Mouse (Mus musculus) neutrophil, adult 5-6 weeks (primary cell): Measurements from ENCODE around the gene Il22ra1. TPM values are rescaled to one million over a fixed set of nuclear protein-coding genes. Genes with fewer than 3 reads are reported as not detected.

Experiments used
- ATAC-seq: fragments of 151-379, 151-347 bp; 2 replicates; pipeline ENCODE4 v1.8.0; 2017; ENCODE audit warnings: mild to moderate bottlenecking, moderate TSS enrichment; ENCODE audit not compliant: insufficient number of reproducible peaks, poor library complexity, low FRiP score, severe bottlenecking; ENCODE audit errors: extremely low read depth
- total RNA-seq: library from RNA; stranded (forward); fragments of 200-1000 nt; gene quantifications from 2 replicates; pipeline ENCODE4 v1.2.3, GENCODE M21; 2017

Gene Il22ra1
- total RNA-seq, result not detected in 2 replicates

DNA sequence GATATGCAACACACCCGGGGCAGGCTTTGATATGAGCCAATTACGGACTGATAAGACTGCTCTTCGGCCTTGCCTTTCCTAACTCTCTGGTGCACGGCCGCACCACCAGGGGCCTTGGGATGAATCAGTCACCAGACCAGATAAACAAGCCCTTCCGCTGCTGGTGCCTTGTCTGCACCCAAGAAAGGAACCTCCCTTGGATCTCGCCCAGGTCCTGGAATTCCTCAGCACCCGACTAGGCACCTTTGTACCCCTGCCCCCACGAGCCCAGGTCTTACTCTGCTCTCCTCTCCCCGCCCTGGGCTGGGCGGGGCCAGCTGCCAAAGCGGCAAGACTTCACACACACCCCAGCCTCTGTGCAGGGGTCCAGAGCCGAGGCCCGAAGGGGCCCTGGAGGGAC lies at the start of gene Il22ra1:
Gene Il22ra1, plus strand, starts transcription at position 356 of the 400 bp plus-strand sequence.
- no peak for ATAC-seq

DNA sequence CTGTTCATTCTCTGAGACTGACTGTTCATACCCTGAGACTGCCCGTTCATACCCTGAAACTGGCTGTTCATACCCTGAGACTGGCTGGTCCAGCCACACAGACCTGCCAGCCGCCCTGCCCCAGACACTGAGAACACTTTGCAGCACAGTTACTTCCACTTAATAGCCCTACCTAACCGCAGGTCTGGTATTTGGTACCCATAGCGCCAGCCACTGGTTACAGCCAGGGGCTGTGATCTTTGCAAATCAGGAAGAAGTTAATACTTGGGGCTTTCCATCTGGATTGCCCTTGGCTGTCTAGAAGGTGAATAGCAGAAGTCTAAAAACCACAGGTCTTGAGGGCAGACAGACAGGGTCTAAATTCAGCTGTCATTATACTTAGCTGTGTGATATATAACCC lies 48.7 kb upstream of the Il22ra1 start:
- peak; percentile 61 for ATAC-seq

DNA sequence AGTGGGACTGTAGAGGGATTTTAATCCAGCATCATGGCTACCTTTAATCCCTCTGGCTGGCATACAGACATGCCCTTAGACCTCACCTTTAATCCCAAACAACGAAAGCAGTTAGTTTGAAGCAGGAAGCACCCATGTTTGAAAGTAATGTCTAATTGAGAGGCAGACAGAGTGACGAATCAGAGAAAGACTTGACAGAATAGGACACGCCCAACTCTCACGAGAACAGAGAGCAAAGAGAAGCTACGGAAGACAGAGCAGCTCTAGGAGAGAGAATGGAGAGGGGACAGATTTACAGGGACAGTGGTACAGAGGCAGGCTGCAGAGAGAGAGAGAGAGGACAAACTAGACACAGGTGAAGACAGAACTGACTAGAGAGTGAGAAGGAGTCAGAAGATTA lies 46.2 kb upstream of the Il22ra1 start:
- ATAC-seq, result no peak

DNA sequence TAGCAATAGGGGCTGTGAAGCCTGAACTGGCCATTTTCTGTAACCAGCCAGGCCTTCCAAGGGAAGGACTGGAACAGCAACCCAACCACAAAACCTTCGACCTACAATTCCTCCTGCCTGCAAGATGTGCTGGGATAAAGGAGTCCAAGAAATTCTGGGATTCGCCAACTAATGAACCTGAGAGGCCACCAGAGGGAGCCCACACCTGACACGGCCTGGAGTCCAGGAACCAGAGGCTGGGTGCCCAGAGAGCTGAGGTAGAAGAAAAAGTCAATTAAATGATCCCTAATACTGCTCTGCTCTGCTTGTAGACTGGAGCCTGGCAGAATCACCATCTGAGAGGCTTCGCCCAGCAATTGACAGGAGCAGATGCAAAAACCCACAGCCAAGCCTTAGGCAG lies 44.4 kb upstream of the Il22ra1 start:
- no peak for ATAC-seq

DNA sequence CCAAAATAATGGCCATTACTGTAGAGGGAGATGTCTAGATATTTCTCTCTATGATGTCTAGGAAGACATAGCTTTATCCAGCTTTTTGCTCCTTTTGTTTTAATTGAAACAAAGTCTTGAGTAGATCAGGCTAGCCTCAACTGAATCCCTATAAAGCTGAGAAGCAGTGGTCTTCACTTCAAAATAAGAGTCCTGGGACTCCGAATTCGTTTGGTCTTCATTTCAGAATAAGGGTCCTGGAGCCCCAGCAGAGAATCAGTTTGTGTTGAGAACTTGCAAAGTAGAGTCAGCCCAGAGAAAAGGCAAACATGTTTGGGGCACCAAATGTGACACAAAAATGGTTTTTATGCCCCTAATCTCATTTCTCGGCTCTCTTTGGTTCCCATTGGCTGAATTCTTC lies 43.2 kb upstream of the Il22ra1 start:
- ATAC-seq, result no peak

DNA sequence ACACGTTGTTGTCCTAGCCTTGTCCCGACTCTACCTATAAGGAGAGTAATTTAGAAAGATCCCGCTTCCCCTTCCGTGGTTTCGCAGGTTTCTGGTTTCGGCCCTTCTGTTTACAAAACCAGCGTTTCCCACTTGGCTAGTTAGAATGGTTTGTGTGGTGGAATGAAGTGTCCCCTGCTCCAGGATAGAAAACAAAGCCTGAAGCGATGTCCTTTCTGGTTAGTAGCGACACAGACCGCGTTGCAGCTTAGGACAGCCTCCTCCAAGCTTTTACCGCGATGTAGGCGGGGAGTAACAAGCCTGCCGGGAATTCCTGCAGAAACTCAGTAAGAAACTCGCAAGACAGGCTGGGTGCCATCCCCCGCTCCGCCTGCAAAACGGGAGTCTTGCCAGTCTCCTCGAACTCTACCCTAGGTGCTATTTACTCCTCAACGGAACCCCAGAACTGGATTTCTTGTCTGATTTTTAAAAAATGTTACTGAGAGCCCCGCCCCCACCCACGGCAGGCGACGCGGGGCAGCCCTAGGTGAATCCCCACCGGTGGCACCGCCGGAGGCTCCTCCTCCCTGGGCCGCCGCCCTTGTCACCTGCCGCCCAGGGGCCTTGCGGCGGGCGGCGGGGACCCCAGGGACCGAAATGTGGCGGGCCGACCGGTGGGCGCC lies 41.9 kb upstream of the Il22ra1 start, which contains the start of gene Ifnlr1:
Gene Ifnlr1, plus strand, starts transcription at position 382 of the 662 bp plus-strand sequence.
- peak; percentile 45 for ATAC-seq

DNA sequence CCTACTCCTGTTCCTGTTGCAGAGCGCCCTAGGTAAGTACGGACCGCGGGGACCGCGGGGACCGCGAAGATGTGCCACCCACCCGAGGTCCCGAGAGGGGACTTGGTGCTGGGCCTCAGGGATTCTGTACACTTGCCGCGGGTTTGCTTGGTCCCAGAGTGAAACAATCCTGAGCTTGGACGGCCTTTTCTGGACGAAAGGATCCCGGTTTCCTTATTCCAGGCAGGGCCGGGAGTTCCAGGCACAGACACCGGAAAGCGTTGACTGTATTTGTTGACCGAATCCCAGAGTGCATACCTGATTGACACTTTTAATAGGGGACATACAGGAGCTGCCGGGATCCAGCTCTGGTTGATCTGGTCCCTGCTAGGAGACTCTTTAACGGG lies 41.4 kb upstream of the Il22ra1 start:
- ATAC-seq, result no peak

DNA sequence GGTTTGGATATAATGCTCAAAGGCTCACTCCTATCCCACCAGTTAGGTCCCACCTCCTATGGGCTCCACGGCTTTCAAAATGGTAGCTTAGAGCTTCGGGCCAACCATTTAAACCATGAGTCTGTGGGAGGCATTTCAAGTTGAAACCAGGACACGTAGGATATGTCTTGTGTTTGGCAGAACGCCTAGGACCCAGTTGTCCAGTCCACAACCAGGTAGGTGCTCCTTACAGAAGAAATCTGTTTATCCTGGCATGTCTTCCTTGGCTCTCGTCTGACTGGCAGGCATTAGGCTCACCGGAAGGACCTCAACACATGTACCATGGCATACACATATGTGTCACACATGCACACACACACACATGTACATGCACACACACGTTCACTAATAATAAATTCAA lies 38.2 kb upstream of the Il22ra1 start:
- ATAC-seq, result no peak

DNA sequence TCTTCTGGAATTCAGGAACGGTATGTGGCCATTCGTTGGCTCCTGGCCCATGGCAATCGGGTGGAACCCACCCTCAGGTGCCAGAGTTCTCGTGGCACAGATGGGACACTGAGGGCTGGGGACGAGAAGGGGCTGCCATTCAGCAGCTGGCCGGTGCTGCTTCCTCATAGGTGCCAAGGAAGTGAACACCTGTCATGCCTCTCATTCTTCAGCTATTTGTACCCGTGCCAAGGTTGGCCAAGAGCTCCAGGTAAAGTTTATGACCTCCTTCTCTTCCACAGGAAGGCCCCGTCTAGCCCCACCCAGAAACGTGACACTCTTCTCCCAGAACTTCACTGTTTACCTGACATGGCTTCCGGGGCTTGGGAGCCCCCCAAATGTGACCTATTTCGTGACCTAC lies 37.7 kb upstream of the Il22ra1 start:
- no peak for ATAC-seq

DNA sequence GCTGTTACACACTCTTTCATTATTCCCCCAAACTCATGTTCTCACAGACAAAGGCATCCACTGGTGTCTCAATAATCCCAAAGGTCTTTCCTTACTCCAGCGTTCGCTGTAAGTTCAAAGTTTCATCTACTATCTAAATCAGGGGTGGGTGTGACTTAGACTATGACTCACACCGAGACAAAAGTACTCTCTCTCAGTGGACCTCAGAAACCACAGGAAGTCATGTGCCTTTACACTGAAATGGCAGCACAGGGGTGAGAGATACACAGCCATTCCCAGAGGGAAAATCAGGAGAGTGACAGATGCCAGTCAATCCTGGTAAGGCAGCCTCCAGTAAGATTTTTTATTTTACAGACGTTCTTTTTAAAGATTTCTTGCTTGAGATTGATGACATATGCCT lies 35.1 kb upstream of the Il22ra1 start:
- no peak for ATAC-seq

DNA sequence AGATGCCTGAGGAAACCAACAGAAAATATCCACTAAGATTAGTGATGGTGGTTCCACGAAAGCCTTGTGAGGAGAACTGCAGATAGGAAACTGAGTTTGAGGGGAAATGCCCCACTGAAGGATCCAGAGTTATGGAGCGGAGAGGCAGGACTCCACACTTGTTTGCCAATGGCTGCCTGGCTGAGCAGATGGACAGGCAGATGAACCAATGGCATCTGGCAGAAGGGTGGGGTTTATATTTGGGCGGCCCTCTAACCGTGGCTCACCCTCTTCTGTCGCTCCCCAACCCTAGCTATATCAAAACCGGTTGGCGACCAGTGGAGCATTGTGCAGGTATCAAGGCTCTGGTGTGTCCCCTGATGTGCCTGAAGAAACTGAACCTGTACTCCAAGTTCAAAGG lies 29.5 kb upstream of the Il22ra1 start:
- no peak for ATAC-seq

DNA sequence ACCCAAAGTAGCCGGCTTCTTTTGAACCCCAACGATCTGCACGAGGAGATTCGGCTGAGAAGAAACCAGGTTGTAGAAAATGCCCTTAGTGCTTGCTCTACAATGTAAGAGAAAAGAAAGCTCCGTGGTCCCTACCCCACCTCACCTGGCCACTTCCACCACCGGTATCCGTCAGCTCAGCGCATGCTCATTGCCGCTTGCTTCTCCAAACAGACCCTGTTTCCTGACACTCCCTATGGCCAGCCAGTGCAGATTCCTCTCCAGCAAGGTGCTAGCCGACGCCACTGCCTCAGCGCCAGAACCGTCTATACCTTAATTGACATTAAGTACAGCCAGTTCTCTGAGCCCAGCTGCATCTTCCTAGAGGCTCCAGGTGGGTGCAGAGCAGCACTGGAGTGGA lies 24.5 kb upstream of the Il22ra1 start:
- ATAC-seq, result no peak

DNA sequence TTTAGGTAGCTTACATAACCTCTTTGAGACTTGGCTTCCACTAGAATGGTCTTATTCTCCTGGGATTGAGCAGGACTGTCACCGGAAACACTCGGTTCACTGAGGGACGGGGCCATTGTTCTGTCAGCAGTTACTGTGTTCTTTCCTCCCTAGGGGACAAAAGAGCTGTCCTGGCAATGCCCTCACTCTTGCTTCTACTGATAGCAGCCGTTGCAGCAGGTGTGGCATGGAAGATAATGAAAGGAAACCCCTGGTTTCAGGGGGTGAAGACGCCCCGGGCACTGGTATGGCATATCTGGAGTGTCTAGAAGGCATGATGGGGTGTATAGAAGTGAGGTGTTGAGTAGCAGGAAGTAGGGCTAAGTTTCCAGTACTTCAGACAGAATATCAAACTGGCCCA lies 24.0 kb upstream of the Il22ra1 start:
- no peak for ATAC-seq

DNA sequence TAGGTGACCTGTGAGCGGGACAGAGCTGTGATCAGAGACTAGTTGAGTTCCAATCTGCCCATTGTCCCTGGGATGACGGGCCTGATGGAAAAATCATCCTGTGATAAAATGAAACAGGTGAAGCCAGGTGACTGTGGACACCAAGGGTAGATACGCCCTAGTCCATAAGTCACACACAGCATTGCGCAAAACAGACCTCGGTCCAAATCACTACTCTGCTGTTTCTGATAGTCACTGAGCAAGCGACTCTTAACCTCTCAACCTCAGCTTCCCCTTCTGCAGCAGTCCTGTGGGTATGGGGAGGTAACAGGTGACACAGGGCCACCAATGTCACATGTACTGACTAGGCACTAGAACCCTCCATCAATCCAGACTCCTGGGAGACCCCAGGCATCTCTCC lies 21.9 kb upstream of the Il22ra1 start:
- ATAC-seq, result no peak

DNA sequence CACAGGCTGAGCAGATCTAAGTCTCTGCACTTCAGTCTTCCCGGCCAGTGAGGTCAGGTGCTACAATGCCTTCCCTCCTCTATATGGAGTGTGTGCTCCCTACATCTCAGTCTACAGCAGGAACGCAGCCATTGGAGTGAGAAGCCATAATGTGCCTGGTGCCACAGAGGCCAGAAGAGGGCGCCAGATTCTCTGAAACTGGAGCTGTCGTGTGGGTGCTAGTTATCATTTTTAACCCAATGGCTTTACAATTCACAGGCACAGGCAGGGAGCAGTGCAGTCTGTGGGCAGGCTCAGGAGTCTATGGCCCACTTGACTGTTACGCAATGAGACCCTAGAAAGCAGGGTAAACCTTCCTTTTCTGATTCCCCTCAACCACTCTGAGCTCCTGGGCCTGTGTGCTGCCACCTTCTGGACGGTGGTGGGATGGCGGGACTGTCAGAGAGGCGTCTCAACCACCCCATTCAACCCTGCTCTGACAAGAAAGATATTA lies 18.9 kb upstream of the Il22ra1 start:
- ATAC-seq, result peak; percentile 67

DNA sequence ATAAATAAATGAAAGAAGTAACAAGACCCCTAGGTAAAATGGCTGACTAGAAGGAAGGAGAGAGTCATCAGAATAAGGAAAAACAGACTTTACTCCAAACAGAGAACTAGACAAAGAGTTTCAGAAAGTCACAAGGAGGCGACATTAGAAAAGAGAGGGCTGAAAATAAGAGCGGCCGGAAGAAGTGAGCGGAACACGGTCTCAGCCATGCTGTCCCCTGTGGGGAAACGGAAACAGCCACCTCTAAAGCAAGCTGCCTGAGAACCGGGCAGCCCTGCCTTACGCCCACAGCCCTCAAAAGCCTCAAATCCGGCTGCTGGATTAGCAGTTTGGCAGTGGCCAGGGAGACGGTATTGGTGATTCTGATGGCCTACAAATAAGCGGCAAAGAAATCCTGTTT lies 18.4 kb upstream of the Il22ra1 start:
- no peak for ATAC-seq

DNA sequence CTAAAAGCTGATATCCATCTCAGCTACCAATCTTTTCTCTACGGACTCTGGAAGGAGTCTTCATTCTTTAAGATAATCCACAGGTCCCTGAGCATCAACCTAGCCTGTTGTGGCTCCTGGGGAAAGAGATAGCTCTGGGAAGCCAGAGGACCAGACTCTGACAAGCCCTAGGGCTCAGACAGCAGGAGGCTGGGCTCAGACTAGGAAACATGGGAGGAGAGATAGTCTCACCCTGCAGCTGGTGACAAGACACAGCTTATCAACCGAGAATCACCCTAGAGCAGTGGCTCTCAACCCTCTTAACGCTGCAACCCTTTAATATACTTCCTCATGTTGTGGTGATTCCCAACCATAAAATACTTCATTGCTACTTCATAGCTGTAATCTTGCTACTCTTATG lies 17.6 kb upstream of the Il22ra1 start:
- ATAC-seq, result no peak

DNA sequence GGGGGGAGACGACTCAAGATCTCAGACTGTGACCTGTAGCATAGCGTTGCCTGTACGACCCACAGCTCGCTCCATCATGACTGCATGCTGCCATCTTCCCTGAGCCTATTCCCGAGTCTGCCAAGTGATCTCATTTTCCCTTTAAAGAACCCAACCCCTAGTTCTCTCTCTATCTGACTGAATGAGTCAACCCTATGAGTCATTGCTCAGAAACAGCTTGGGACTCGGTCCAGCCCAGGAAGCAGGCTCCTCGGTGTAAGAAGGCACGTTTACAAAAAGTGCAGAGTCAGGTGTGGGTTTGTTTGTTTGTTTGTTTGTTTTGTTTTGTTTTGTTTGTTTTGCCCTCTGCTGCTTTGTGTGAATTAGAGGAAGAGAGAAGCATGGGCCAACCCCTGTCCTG lies 13.2 kb upstream of the Il22ra1 start:
- no peak for ATAC-seq

DNA sequence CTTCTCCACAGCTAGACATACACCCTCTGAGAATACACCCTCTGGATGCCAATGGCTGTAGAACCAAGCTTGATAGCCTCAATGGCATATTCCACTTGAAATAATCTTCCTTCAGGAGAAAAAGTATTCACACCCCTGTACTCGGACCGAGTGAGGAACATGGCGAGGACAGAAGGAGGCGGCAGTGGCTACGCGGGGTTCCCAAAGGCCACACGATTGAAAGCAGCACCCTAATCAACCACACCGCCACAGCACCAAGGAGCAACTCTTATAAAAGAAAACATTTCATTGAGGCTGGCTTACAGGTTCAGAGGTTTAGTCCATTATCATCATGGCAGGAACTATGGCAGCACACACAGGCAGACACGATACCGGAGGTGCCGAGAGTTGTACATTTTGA lies 11.5 kb upstream of the Il22ra1 start:
- 0 out of 2 replicates have a peak, but pooled peaks have one; percentile 43 for ATAC-seq

DNA sequence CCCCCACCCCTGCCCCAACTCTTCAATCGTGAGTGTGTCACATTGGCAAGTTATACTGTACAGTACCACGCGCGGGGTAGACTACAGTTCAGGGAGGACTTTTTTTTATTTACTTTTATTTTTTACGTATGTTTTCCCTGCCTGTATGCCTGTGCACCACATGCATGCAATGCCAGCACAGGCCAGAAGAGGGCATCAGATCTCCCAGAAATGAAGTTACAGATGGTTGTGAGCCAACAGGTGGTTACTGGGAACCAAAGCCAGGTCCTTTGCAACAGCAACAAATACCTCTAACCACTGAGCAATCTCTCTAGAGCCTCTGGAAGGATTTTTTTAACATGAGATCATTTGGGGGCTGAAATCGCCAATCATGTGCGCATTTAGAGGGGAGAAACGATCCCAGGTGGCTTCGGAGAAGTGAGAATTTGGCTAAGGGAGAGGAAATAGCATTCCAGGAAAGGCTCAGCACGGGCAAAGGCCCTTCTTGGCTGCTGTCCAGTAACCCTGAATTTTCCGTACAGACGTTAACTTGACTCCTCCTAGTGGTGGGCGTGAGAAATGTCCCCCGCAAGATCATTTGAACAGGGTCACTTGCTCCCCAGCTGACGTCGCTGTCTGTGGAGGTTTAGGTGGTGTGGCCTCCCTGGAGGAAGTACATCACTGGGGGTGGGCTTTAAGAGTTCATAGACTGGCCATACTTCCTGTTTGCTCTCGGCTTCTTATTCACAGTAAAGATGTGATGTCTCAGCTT lies 5.3 kb upstream of the Il22ra1 start:
- no peak for ATAC-seq
